ENCODE assay signal across 8 mouse cellular contexts in genomic region chr6:120493374-120494181, GRCm38 (mm10). TPM values are rescaled to one million over a fixed set of nuclear protein-coding genes. Genes with fewer than 3 reads are reported as not detected.
DNase-seq lines count a peak whose midpoint lies in the region; ATAC-seq and TF ChIP-seq lines count a peak whose summit lies in the region.

Gene Tmem121b, minus strand, starts transcription at chr6:120493807.

- DNase-seq in ES-E14 (ENCODE audit: low read depth, low spot score) = peak; percentile 40
- DNase-seq in adrenal gland, postnatal 25 days = peak; percentile 45
- DNase-seq in embryonic facial prominence, embryonic 14.5 days (ENCODE audit: low spot score) = peak; percentile 87
- DNase-seq in hindbrain, embryonic 10.5 days (ENCODE audit: low spot score) = peak; percentile 88
- DNase-seq in left cerebral cortex, adult 2 months (ENCODE audit: extremely low spot score in 1 of 2, low spot score in 2 of 2) = peak; percentile 92
- DNase-seq in lung, postnatal 4 days = peak; percentile 75 to 85
- peak; percentile 88 to 94 for DNase-seq in right cerebral cortex, adult 2 months (ENCODE audit: low spot score in 2 of 2)

- no peak within 1 kb of the TSS for H3K27ac ChIP-seq in ES-E14 (ENCODE audit: insufficient read depth, low read depth, low read length, poor library complexity, severe bottlenecking)
- H3K27ac ChIP-seq in embryonic facial prominence, embryonic 14.5 days (replicated peaks; ENCODE audit: low read depth, low read length) = 0 out of 2 replicates have a peak within 1 kb of the TSS, but pooled peaks have one; percentile 21
- peak within 1 kb of the TSS; percentile 93 for H3K27ac ChIP-seq in hindbrain, embryonic 10.5 days
- H3K27ac ChIP-seq in left cerebral cortex, adult 2 months = peak within 1 kb of the TSS; percentile 93

- ATAC-seq in embryonic facial prominence, embryonic 14.5 days (ENCODE audit: low read depth) = peak; percentile 87
- ATAC-seq in megakaryocyte-erythroid progenitor cell, adult 5-6 weeks (replicated peaks; ENCODE audit: low FRiP score, low TSS enrichment, poor library complexity, severe bottlenecking) = no peak; the same call in 1 of the 2 replicates

- peaks cover 34% of the 10 kb centered on the region for H3K27me3 ChIP-seq in embryonic facial prominence, embryonic 14.5 days (replicated peaks; ENCODE audit: control insufficient read depth, insufficient read depth, low read length)
- peaks cover 57% of the 10 kb centered on the region for H3K27me3 ChIP-seq in hindbrain, embryonic 10.5 days (ENCODE audit: insufficient read depth, poor library complexity, severe bottlenecking)

- peak within 1 kb of the TSS; percentile 65 for H3K9ac ChIP-seq in ES-E14 (ENCODE audit: insufficient read depth, low read depth, low read length, poor library complexity, severe bottlenecking)
- H3K9ac ChIP-seq in embryonic facial prominence, embryonic 14.5 days (ENCODE audit: low read depth, low read length) = peak within 1 kb of the TSS; percentile 66

- H3K4me3 ChIP-seq in ES-E14 (ENCODE audit: insufficient read depth in 1 of 2, low read depth in 1 of 2, low read length in 2 of 2, poor library complexity in 1 of 2, severe bottlenecking in 1 of 2) = peak within 1 kb of the TSS; percentile 76 to 79
- H3K4me3 ChIP-seq in embryonic facial prominence, embryonic 14.5 days (ENCODE audit: low read depth, low read length) = peak within 1 kb of the TSS; percentile 69
- H3K4me3 ChIP-seq in hindbrain, embryonic 10.5 days = peak within 1 kb of the TSS; percentile 76
- peak within 1 kb of the TSS; percentile 74 for H3K4me3 ChIP-seq in left cerebral cortex, adult 2 months

- in situ Hi-C loops in ES-E14 (cut with MboI; ENCODE audit: low sequenced_read_pairs in 2 of 2, unreplicated experiment in 2 of 2) = no loop called here

- peaks cover 0 to 9% of the 10 kb centered on the region in 2 experiments; a peak in 2 of 4 replicates for H3K4me1 ChIP-seq in ES-E14 (ENCODE audit: control insufficient read depth in 2 of 2, insufficient read depth in 2 of 2, low read length in 2 of 2, poor library complexity in 1 of 2)
- H3K4me1 ChIP-seq in embryonic facial prominence, embryonic 14.5 days (ENCODE audit: control insufficient read depth, insufficient read depth, low read length) = peaks cover 10% of the 10 kb centered on the region; the same call in 1 of the 2 replicates
- peaks cover 62% of the 10 kb centered on the region for H3K4me1 ChIP-seq in hindbrain, embryonic 10.5 days (replicated peaks)

- peak within 1 kb of the TSS; percentile 98 for H3K4me2 ChIP-seq in embryonic facial prominence, embryonic 14.5 days (ENCODE audit: low read depth, low read length)

- TF ChIP-seq CTCF in left cerebral cortex, adult 2 months (IDR thresholded peaks at IDR 0.05) = no peak

- H3K36me3 ChIP-seq in ES-E14 (ENCODE audit: control insufficient read depth, insufficient read depth, low read length, poor library complexity, severe bottlenecking) = no peaks in the 10 kb centered on the region
- H3K36me3 ChIP-seq in embryonic facial prominence, embryonic 14.5 days (ENCODE audit: control insufficient read depth, insufficient read depth, low read length) = no peaks in the 10 kb centered on the region
- no peaks in the 10 kb centered on the region for H3K36me3 ChIP-seq in hindbrain, embryonic 10.5 days

- 2% methylated on average over 21 of the region's 84 CpGs for WGBS in embryonic facial prominence, embryonic 14.5 days
- WGBS in hindbrain, embryonic 10.5 days = under 1% methylated on average over 73 of the region's 84 CpGs

- H3K9me3 ChIP-seq in ES-E14 (ENCODE audit: control insufficient read depth, insufficient read depth, low read depth, low read length) = no peaks in the 10 kb centered on the region
- H3K9me3 ChIP-seq in embryonic facial prominence, embryonic 14.5 days (ENCODE audit: control insufficient read depth, low read length) = no peaks in the 10 kb centered on the region
- H3K9me3 ChIP-seq in hindbrain, embryonic 10.5 days = no peaks in the 10 kb centered on the region

- intact Hi-C loops in left cerebral cortex, adult 2 months (cut with DNase I) = loop anchor here (1.0 to 2.0 kb wide), 3 partner anchors 11 to 37 kb away; partner anchors contain the start of gene Hdhd5

TF ChIP-seq in ES-E14, 5 proteins besides CTCF, POLR2A, EP300 and RAD21:
- TF ChIP-seq HCFC1 (IDR thresholded peaks at IDR 0.05; ENCODE audit: borderline replicate concordance, insufficient read depth, low read length) (no peak), ZC3H11A (IDR thresholded peaks at IDR 0.05; ENCODE audit: borderline replicate concordance, low read depth, low read length) (no peak), ZNF384 (IDR thresholded peaks at IDR 0.05; ENCODE audit: low read depth, low read length) (no peak), CHD2 (IDR thresholded peaks at IDR 0.05; ENCODE audit: low read depth, low read length) (no peak), MAFK (IDR thresholded peaks at IDR 0.05; ENCODE audit: insufficient read depth, low read depth, low read length) (no peak)
TF ChIP-seq in ES-E14: peak in this region for 0.

RNA-seq across cellular contexts. Expression of gene Tmem121b, which starts in this region (rescaled TPM):
- total RNA-seq in ES-E14 (2012; rRNA removed) = 0.09 and 0.11 TPM in 2 replicates
- not detected in 2 replicates for total RNA-seq in adrenal gland, postnatal 25 days (2021)
- polyA plus RNA-seq in embryonic facial prominence, embryonic 14.5 days (2014; fragmentation: Nextera tagmentation; extraction: Ambion mirVana) = 0.04 and 0.22 TPM in 2 replicates
- polyA plus RNA-seq in hindbrain, embryonic 10.5 days (2016; fragmentation: Nextera tagmentation; extraction: Ambion mirVana) = 0.52 and 1.1 TPM in 2 replicates
- total RNA-seq in left cerebral cortex, adult 2 months (2021) = 10 to 100 TPM; 56.1 to 57.4 TPM
- total RNA-seq in megakaryocyte-erythroid progenitor cell, adult 5-6 weeks (2014; fragmentation: Nextera tagmentation) = not detected in 2 replicates
- not detected in 2 replicates for total RNA-seq in megakaryocyte-erythroid progenitor cell, adult 5-6 weeks (2017)

Comparison
In these comparisons a context has a peak if more than half of its experiments do, and no peak if none do; other contexts are left out.
1. RNA of gene Tmem121b (total RNA-seq): 56.1 to 57.4 TPM in left cerebral cortex, adult 2 months; 0.09 to 0.11 TPM in ES-E14, not detected in adrenal gland, postnatal 25 days and not detected in megakaryocyte-erythroid progenitor cell, adult 5-6 weeks; every median in the first group is over 10 times any median in the second.
2. Peak in DNase-seq, H3K4me3 ChIP-seq and H3K9ac ChIP-seq in ES-E14; RNA of the gene not detected or under 1 TPM.
3. Peak in DNase-seq in adrenal gland, postnatal 25 days; RNA of the gene not detected or under 1 TPM.
4. Peak in DNase-seq, ATAC-seq, H3K4me3 ChIP-seq, H3K27ac ChIP-seq, H3K9ac ChIP-seq and H3K4me2 ChIP-seq in embryonic facial prominence, embryonic 14.5 days; RNA of the gene not detected or under 1 TPM.
5. DNase-seq: peak in every context shown above with its lines; median percentile 92 in left cerebral cortex, adult 2 months; 91 in right cerebral cortex, adult 2 months; 88 in hindbrain, embryonic 10.5 days; 87 in embryonic facial prominence, embryonic 14.5 days; 80 in lung, postnatal 4 days; 45 in adrenal gland, postnatal 25 days; 40 in ES-E14.
6. Peak in every context shown above with its lines, with median percentiles within 50 percentile points of each other: H3K4me3 ChIP-seq.